Mouse (Mus musculus) lung, adult 2 months (tissue): ENCODE data around the gene B3gnt2.

Experiments
- CTCF ChIP-seq: fragments of 200-500 bp; IDR thresholded peaks from 2 replicates; pipeline ENCODE4 v1.5.1; 2011; ENCODE audit warnings: mild to moderate bottlenecking, low read length, control low read depth; ENCODE audit not compliant: insufficient read depth
- POLR2A ChIP-seq: fragments of 200-500 bp; IDR thresholded peaks from 2 replicates; pipeline ENCODE4 v1.6.1; 2011; ENCODE audit warnings: low read depth, mild to moderate bottlenecking, control low read depth, low read length, borderline replicate concordance; ENCODE audit errors: extremely low read depth

DNA sequence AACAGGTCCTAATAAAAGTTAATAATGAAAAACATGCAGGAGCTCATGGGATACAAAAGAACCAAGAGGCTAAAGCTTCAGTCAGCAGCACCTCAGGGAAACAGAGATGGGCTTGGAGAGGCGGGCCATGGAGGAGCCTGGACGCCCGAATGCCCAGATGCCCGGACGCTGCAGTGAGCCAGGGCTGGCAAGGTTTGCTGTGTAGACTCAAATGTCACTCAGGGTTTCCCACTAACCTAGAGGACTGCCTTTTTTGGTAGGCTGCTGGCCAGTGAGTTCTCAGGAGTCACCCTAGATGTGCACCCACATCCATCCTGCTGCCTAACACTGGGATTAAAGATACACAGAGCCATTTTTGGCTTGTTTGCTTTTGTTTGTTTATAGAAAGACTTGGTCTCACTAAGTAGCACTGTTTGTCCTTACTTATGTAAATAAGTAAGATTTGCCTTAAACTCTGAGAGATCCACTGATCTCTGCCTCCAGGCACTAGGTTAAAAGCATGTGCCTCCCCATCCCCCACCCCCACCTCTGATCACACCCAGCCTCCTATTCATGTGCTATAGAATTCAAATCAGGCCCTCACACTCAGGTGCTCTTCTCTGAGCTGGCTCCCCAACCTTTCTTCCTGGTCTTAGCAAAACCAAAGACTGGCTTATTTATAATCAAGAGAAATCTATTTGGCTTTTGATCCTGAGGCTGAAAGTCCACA, 117.0 kb downstream of the B3gnt2 start:
- no peak for TF ChIP-seq CTCF
- no peak for TF ChIP-seq POLR2A
